Mouse (Mus musculus) Patski (cell line): ENCODE measurements around the gene Neu3. TPM values are rescaled to one million over a fixed set of nuclear protein-coding genes. Genes with fewer than 3 reads are reported as not detected.

Experiments
- ATAC-seq: fragments of 100-300 bp; one replicate; pipeline ENCODE4 v1.8.0; 2021
- CTCF ChIA-PET: fragments of 350-600 bp; sonication (Branson Sonifier 250); formaldehyde crosslinking; loops from one replicate; lab custom pipeline; 2022; ENCODE audit warnings: inconsistent platforms; lab: Charles Lee
- POLR2A ChIA-PET: fragments of 350-600 bp; sonication (Branson Sonifier 250); formaldehyde crosslinking; loops from one replicate; lab custom pipeline; 2022; ENCODE audit warnings: antibody characterized with exemption, inconsistent platforms; lab: Charles Lee
- DNase-seq: peaks from one replicate; pipeline ENCODE4 v3.0.0-alpha.2; 2011; ENCODE audit warnings: low read depth, low spot score
- H3K27me3 ChIP-seq: fragments of 371-371 bp; one replicate; pipeline ENCODE4 v1.5.1; 2021
- CTCF ChIP-seq: fragments of 100-300 bp; IDR thresholded peaks from one replicate; pipeline ENCODE4 v1.5.1; 2021
- in situ Hi-C: fragments of 300-500 bp; cut with MboI; formaldehyde crosslinking; loops from 3 replicates; pipeline ENCODE4 v1.11.1; 2018; ENCODE audit warnings: low pct_unique_long_range_greater_than_20kb, mixed read lengths
- polyA plus RNA-seq: library from polyadenylated mRNA; unstranded; gene quantifications from one replicate; pipeline ENCODE4 v1.2.3, GENCODE M21; 2021

Neu3 gene
- polyA plus RNA-seq, 1 experiment from 2014 or later: 3.5 TPM

DNA sequence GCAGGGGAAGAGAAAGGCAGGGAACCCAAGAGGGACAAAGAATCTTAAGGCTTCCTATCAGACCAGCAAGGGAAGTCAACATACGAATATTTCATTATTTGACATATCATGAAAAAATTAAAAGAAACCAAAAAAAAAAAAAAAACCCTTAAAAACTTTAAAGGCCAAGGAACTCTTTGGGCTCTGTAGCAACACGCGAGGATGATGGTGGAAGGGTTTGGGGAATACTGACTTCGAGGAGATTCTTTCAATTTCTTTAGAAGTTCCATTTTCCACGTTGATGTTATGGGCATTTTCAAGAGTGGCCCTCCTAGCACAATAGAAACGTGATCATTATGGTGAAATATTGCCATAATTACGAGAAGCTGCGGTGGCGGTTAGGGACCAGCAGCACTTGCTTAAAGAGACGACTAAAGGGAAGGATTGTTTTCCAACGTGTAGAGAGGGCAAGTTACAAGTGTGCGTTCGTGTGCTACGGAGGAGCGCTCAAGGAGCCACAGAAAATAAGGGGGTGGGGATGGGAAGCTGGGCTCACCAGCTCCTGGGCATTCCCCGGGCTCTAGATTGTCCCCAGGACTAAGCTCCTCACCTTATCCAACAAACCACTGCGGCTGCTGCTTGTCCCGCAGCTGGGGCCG lies 30.1 kb upstream of the Neu3 start:
- CTCF ChIA-PET: interaction anchor here (1.9 kb wide), 1 partner anchor 13 kb away, joined by 4 read pairs; no protein-coding TSS in a partner anchor
- in situ Hi-C loops: loop anchor here (10.0 kb wide), 1 partner anchor 373 kb away; the partner anchor contains the start of gene Rps3
- no peak for DNase-seq

GRCm38 (mm10) chr7:99856266-99856861 lies 28.1 kb upstream of the Neu3 start:
- in situ Hi-C loops: loop anchor here (10.0 kb wide), 1 partner anchor 372 kb away; the partner anchor contains the start of gene Rps3
- no peak for TF ChIP-seq CTCF
- ChIA-PET CTCF (interaction anchor here (1.2 to 1.9 kb wide), 2 partner anchors 11 to 20 kb away, joined by 4 read pairs; no protein-coding TSS in a partner anchor), POLR2A (interaction anchor here (0.5 kb wide), 1 partner anchor 79 kb away, joined by 4 read pairs; no protein-coding TSS in a partner anchor)
- DNase-seq (no peak), ATAC-seq (no peak)
- H3K27me3 ChIP-seq: no peaks in the 10 kb centered on the region

More for the DNA sequence above, 30.1 kb upstream of the Neu3 start:
- no peak for ATAC-seq
- H3K27me3 ChIP-seq: no peaks in the 10 kb centered on the region
- POLR2A ChIA-PET: interaction anchor here (0.7 kb wide), 1 partner anchor 11 kb away, joined by 3 read pairs; no protein-coding TSS in a partner anchor
- no peak for TF ChIP-seq CTCF

GRCm38 (mm10) chr7:99854311-99854710 lies 26.1 kb upstream of the Neu3 start:
- DNase-seq (no peak), ATAC-seq (no peak)
- TF ChIP-seq CTCF: no peak
- H3K27me3 ChIP-seq: no peaks in the 10 kb centered on the region
- POLR2A ChIA-PET: no interaction called here
- CTCF ChIA-PET: no interaction called here
- in situ Hi-C loops: loop anchor here (10.0 kb wide), 1 partner anchor 370 kb away; the partner anchor contains the start of gene Rps3

DNA sequence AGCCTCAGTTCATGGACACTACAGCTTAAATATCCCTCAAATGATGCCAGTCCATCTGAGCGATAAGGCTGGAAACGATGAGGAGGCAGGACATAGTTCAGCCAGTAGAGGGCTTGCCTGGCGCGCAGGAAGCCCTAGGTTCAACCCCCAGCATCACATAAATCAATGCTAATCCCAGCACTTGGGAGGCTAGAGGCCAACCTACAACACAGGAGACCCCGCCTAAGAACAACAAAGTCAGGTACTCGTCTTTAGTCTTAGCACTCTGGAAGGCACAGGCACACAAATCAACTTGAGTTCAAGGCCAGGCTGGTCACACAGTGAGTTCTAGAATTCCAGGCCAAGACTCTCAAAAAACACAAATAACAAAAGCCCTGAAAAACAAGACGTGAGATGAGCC lies 25.1 kb upstream of the Neu3 start:
- ATAC-seq: no peak
- in situ Hi-C loops: loop anchor here (10.0 kb wide), 1 partner anchor 369 kb away; the partner anchor contains the start of gene Rps3
- POLR2A ChIA-PET: no interaction called here

DNA sequence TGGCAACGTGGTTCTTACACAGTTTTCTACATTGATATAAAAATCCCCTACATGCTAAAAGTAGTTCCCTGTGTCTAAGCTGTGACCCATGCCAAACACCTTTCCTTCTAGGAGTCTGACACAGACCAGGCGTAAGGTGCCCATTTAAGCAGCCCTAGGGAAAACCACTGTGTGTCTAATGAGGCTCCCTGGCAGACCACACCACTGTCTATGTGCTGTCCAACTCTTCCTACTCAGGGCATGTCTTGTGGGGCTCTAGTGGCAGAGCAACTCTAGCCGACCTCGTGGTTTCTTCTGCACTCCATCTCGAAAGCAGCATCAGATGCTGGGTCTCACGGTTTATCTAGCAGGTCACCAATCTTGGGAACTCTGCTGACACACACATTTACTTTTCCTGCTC lies 23.4 kb upstream of the Neu3 start:
- ATAC-seq: no peak
- POLR2A ChIA-PET: no interaction called here
- CTCF ChIA-PET: no interaction called here
- TF ChIP-seq CTCF: no peak
- DNase-seq: no peak
- in situ Hi-C loops: loop anchor here (10.0 kb wide), 1 partner anchor 367 kb away; the partner anchor contains the start of gene Rps3
- no peaks in the 10 kb centered on the region for H3K27me3 ChIP-seq

More for the DNA sequence above, 25.1 kb upstream of the Neu3 start:
- no peaks in the 10 kb centered on the region for H3K27me3 ChIP-seq
- CTCF ChIA-PET: interaction anchor here (0.7 kb wide), 1 partner anchor 39 kb away, joined by 3 read pairs; no protein-coding TSS in a partner anchor
- no peak for TF ChIP-seq CTCF
- DNase-seq: no peak

- in situ Hi-C loops: loop anchor here (10.0 kb wide), 1 partner anchor 366 kb away; the partner anchor contains the start of gene Rps3
- DNase-seq: no peak
- no peak for TF ChIP-seq CTCF
- CTCF ChIA-PET: no interaction called here
- POLR2A ChIA-PET: no interaction called here
- ATAC-seq: no peak
- H3K27me3 ChIP-seq: no peaks in the 10 kb centered on the region
Measured at GRCm38 (mm10) chr7:99851121-99851520, 22.9 kb upstream of the Neu3 start.

- ATAC-seq: no peak
- in situ Hi-C loops: loop anchor here (10.0 kb wide), 1 partner anchor 366 kb away; the partner anchor contains the start of gene Rps3
- ChIA-PET CTCF (no interaction called here), POLR2A (interaction anchor here (0.6 kb wide), 1 partner anchor 13 kb away, joined by 3 read pairs; no protein-coding TSS in a partner anchor)
- DNase-seq: no peak
- TF ChIP-seq CTCF: no peak
- H3K27me3 ChIP-seq: no peaks in the 10 kb centered on the region
Measured at GRCm38 (mm10) chr7:99850534-99850933, 22.3 kb upstream of the Neu3 start.

GRCm38 (mm10) chr7:99845533-99846236 lies 17.5 kb upstream of the Neu3 start:
- in situ Hi-C loops: no loop called here
- POLR2A ChIA-PET: no interaction called here
- no peak for TF ChIP-seq CTCF
- ATAC-seq: no peak
- CTCF ChIA-PET: interaction anchor here (1.3 to 2.3 kb wide), 2 partner anchors 11 to 12 kb away, joined by 4 to 7 read pairs; no protein-coding TSS in a partner anchor
- H3K27me3 ChIP-seq: no peaks in the 10 kb centered on the region
- DNase-seq: no peak

DNA sequence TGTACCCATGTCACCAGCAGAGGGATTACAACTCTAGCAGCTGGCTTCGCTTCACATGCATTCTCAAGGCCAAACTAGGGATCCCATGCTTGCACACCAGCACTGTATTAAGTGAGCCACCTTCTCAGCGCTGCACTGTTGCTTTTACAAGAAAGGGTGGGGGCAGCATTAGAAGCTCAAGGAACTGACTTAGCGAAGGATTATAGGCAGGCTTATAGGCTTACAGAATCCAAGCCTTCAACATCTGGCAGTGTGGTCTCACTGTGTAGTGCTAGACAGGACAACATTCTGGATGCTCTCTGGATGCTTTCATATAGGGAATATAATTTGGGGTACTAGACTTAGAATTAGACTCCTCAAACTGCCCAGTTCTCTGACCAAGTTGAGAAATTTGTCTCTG lies 10.0 kb upstream of the Neu3 start:
- in situ Hi-C loops: no loop called here
- ChIA-PET CTCF (no interaction called here), POLR2A (no interaction called here)
- DNase-seq (no peak), ATAC-seq (no peak)
- H3K27me3 ChIP-seq: no peaks in the 10 kb centered on the region
- no peak for TF ChIP-seq CTCF

DNA sequence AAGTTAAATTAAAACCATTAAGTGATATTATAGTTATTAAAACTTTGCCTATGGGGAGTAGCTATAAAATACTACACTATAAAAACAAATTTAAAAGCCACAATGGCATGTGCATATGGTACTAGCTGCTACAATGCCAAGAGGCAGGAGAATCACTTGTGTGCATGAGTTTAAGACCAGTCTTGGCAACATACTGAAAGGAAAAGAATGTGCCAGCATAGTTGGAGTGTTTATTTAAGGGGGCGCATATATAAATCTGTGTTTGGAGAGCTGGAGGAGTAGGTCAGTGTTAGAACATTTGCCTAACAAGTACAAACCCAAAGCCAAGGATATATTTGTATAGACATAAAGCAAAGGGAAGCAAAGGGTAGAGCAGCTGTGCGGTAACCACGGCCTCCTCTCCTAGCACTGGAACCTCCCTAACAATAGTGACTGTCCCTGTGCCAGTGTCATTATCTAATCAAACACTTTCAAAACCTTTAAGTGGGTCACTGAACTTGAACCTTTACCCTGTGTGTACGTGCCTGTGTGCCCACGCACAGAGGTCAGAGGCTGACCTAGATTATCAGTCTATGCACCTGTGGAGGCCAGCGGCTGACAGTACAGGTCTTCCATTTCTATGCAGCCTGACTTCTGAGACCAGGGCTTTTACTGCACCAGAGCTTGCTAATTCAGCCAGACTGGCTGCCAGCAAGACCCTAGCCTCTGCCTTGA lies 9.3 kb upstream of the Neu3 start:
- ChIA-PET POLR2A (interaction anchor here (0.6 kb wide), 1 partner anchor 13 kb away, joined by 3 read pairs; no protein-coding TSS in a partner anchor), CTCF (interaction anchor here (1.3 kb wide), 1 partner anchor 10 kb away, joined by 3 read pairs; no protein-coding TSS in a partner anchor)
- no peak for ATAC-seq
- in situ Hi-C loops: no loop called here
- no peaks in the 10 kb centered on the region for H3K27me3 ChIP-seq
- DNase-seq: no peak
- no peak for TF ChIP-seq CTCF
